Mouse (Mus musculus) frontal cortex, adult (tissue): ENCODE measurements around the gene Dnlz.
"Not testable (repeated sequence)": the region's sequence is repeated elsewhere in the genome, so short reads cannot be mapped to it uniquely, and the experiment has no call there.

Experiments
- ATAC-seq: cut with Nextera tagmentation; 2 replicates; pipeline ENCODE4 v1.9.2; 2017; ENCODE audit warnings: mild to moderate bottlenecking, moderate library complexity, mixed read lengths; ENCODE audit not compliant: low TSS enrichment

The Dnlz gene

GRCm38 (mm10) chr2:26351358-26352290 lies at the start of gene Dnlz:
Dnlz (minus strand) TSS chr2:26352110.
- ATAC-seq, result peak; percentile 57

GRCm38 (mm10) chr2:26401023-26401422 lies 49.1 kb upstream of the Dnlz start:
- no peak for ATAC-seq

DNA sequence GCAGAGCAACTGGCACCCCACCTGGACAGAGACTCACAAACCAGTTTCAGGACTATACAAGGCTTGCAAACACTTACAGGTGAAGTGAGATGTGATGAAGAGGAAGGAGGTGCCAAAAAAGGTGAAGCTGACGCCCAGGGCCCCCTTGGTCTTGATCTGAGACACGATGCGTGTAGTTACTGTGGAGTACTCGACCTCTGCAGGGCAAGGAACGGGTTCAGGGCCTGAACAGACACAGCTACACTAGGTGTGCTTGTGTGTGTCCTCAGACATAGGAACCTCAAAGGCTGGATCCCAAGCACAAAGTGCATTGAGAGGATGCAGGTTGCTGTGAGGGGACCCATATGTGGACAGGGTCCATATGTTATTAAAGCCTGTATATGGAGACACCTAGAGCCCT lies 48.4 kb upstream of the Dnlz start:
- no peak for ATAC-seq

GRCm38 (mm10) chr2:26399647-26400046 lies 47.7 kb upstream of the Dnlz start:
- no peak for ATAC-seq

GRCm38 (mm10) chr2:26398978-26399377 lies 47.1 kb upstream of the Dnlz start:
- no peak for ATAC-seq

DNA sequence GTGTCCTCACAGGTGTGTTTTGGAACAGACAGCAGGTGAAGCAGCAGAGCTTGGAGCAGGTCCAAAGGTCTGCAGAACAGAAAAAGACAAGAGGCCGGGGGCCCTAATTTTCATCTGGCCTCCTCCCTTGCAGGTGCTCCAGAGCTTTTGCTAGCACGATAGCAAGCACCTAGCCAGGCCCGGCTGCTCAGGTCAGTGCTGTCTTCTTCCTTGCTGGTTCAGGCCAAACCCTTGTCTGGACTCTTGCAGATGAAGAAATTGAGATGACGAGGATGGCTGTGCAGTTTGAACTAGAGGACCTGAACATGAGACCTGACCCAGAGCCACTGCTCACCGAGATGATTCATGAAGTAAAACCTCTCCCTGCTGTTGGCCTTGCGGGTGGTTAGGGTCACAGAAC lies 39.7 kb upstream of the Dnlz start:
- ATAC-seq, result no peak

GRCm38 (mm10) chr2:26390954-26391353 lies 39.0 kb upstream of the Dnlz start:
- ATAC-seq, result no peak

GRCm38 (mm10) chr2:26389154-26389690 lies 37.3 kb upstream of the Dnlz start, which contains the start of the genes Entr1 and Pmpca:
Entr1 (minus strand) TSS chr2:26389316.
Pmpca (plus strand) TSS chr2:26389339.
- peak; percentile 86 for ATAC-seq

DNA sequence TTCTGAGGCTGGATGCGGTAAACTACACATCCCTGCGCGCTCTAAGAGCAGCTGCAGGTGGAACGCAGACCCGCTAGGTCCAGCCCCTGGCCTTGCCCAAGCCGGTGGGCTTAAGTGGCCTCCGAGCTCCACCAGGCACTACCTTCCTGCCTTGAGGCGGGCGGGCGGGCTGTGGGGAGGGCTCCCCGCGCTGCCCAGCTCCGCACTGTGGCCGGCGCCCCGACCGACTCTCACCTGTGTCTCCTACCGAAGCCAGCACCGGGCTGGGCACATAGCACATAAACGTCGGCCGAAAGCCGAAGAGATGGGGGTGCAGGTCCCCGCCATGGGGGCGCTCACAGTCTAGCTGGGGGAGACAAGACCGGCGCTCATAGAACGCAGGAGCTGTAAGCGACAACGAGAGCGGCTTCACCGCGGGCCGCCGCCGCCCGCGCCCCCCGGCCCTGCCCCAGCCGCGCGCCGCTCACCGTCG lies 36.8 kb upstream of the Dnlz start:
- ATAC-seq, result peak; percentile 58

- ATAC-seq, result no peak
These were observed 35.8 kb upstream of the Dnlz start for GRCm38 (mm10) chr2:26387713-26388112.

- not testable (repeated sequence) for ATAC-seq
These were observed 29.0 kb upstream of the Dnlz start for GRCm38 (mm10) chr2:26380871-26381270.

GRCm38 (mm10) chr2:26380131-26380771 lies 28.3 kb upstream of the Dnlz start, which contains the start of gene Snapc4:
Snapc4 (minus strand) TSS chr2:26380653.
- ATAC-seq, result peak; percentile 98

DNA sequence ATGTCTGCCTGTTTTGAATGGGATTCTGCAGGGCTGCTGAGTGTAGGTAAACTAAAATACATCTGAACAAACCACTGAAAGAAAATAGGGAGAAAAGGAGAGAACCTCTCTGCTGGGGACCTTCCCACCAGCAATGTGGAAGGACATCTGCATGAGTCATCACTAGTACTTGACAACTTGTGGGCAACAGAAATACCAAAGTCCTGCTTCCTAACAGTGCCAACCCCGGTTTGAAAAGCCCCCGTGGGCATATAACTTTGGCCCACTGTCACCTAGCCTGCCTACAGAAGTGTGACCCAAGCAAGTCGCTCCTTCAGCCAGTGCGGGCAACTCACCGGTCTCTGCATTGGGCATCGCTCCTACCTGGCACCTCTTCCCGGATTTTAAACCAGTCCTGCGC lies 20.5 kb upstream of the Dnlz start:
- no peak for ATAC-seq

GRCm38 (mm10) chr2:26368572-26368971 lies 16.7 kb upstream of the Dnlz start:
- no peak for ATAC-seq

GRCm38 (mm10) chr2:26367911-26368310 lies 16.0 kb upstream of the Dnlz start:
- ATAC-seq, result no peak

DNA sequence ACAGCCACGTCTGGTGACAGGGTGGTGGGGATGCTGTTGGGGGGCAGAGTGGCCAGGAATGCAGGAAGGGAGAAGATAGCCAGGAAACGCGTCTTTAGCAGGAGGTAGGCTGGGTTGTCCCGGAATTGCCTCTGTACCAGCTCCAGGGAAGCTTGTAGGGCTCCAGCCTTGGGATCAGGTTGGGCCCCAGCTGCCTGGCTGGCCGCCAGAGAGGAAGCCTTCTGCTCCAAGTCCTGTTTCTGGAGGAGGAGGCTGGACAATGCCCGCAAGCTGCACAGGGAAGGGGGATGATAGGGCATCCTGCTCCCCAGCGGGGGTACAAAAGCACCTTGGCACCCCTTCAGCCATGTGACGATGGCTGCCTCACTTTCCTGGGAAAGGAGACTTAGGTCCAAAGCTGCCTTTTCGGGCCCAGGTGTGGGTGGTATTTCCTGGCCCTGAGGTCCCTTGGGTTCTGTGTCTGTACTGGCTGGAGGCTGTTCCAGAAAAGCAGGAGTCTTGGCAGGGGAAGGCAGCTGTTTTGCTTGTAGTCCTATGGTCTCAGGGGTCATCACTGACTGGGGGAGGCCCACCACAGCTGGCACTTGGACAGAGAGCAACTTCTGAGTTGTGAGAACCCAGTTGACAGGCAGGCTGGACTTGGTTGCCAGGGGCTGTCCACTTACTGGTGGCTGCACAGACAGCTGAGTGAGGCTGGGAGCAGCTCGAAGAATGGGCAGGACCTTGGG lies 13.0 kb upstream of the Dnlz start:
- ATAC-seq, result peak; percentile 5; the same call in 1 of the 2 replicates

DNA sequence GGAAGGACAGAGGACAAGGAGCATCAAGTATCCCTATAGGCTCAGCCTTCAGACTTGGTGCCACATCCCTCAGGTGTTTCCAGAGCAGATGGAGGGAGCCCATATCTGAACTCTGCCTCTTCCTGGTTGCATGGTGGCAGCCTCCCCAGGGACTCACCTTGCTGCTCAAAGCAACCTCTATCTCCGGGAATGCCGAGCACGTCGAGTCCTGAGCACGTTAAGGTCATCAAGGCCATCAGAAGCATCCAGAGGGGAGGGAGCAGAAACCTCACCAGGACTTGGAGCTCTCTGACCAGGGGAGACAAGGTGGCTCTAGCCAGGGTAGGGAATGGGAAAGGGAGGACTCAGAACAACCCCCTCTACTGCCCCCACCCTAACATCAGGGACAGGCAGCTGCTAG lies 11.6 kb upstream of the Dnlz start:
- no peak for ATAC-seq

DNA sequence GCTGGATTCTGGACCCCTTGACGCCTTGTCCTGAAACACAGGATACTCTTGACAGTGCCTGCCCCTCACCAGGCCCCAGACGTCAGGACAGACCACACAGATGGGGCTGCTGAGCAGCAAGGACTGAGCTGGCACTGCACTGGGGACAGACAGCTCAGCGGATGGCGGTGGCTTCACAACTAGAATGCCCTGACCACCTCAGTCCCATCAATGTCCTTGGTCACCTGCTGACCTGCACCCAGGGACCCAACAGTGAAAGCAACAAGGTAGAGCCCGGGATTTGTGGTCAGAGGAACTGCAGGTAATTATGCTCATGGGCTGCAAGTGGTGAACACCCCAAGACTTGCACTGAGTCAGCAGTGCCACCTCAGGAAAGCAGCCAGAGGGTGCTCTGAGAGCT lies 11.1 kb upstream of the Dnlz start:
- no peak for ATAC-seq

DNA sequence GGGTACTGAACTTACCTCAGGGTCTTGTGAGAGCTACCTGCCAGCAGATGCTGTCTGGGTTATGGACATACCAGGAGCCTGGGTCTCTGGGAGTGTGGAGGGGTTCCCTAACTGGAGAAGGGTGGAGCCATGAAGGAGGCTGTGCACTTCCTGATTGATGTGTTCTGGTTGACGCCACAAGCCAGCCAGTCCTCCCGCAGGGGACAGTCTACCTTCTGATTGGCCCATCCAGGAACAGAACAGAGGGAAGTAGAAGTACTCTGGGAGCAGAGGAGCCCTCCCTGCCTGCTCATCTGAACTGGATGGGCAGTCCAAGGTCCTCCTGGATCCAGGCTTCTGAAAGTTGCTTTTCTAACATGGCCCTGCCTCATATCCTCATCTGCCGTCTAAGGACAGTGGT lies 8.9 kb upstream of the Dnlz start, which contains the start of gene Card9:
Gene Card9 (minus strand): TSS at position 147 of the 400 bp plus-strand sequence.
- ATAC-seq, result no peak

- no peak for ATAC-seq
These were observed 8.1 kb upstream of the Dnlz start for GRCm38 (mm10) chr2:26359983-26360382.

DNA sequence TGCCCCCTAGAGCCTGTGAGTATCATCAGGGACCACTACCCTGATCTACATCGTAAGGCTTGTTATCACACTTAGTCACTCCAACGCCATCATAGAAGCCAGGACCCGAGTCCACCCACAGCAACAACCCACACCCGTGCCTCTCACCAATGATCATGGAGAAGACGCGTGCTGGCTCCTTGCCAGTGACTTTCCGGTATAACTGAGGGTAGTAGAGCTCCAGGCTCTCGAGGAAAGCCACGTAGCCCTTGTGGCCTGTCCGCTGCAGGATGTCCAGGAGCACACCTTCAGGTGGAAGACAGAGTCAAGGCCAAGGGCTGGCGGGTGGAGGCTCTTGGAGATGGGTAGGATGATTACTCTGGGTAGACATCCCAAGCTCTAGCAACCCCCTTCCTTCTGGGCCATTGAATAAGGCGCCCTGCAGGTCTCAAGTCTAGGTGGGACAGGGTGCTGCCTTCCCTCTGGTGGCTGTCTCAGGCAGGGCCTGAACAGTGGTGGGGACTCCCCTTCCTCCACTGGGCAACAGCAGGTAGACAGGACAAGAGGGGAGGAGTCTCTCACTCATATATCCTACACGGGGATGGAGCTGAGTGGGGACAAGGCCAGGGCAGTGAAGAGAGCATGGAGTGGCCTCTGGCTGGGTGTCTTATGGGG lies 6.9 kb upstream of the Dnlz start:
- ATAC-seq, result no peak
